Mouse (Mus musculus) cerebellum, postnatal 10 days (tissue): ENCODE measurements around the gene Grm4.

Source experiments
- DNase-seq, 2 experiments: peaks; one replicate each; pipeline ENCODE4 v3.0.0; 2021; ENCODE audit warnings: mixed read lengths in 2 of 2

Grm4 gene

GRCm38 (mm10) chr17:27442538-27443113 lies 78.6 kb downstream of the Grm4 start:
- no peak for DNase-seq

- DNase-seq, result no peak
Observed at GRCm38 (mm10) chr17:27441778-27442177, 79.4 kb downstream of the Grm4 start.

- DNase-seq, result no peak
Observed at GRCm38 (mm10) chr17:27435799-27436198, 85.4 kb downstream of the Grm4 start.

GRCm38 (mm10) chr17:27435225-27435624 lies 86.0 kb downstream of the Grm4 start:
- DNase-seq, result peak; percentile 69 to 70

GRCm38 (mm10) chr17:27434066-27434465 lies 87.1 kb downstream of the Grm4 start:
- no peak for DNase-seq

GRCm38 (mm10) chr17:27433179-27433680 lies 88.0 kb downstream of the Grm4 start:
- no peak for DNase-seq

- DNase-seq, result no peak
Observed at GRCm38 (mm10) chr17:27432145-27432650, 89.0 kb downstream of the Grm4 start.

- DNase-seq, result no peak
Observed at GRCm38 (mm10) chr17:27431049-27431839, 90.0 kb downstream of the Grm4 start.

GRCm38 (mm10) chr17:27429757-27430156 lies 91.4 kb downstream of the Grm4 start:
- no peak for DNase-seq

- peak; percentile 79 to 87 for DNase-seq
Observed at GRCm38 (mm10) chr17:27425016-27425415, 96.2 kb downstream of the Grm4 start.

GRCm38 (mm10) chr17:27424356-27424755 lies 96.8 kb downstream of the Grm4 start:
- no peak for DNase-seq

GRCm38 (mm10) chr17:27422726-27423381 lies 98.3 kb downstream of the Grm4 start:
- DNase-seq, result peak; percentile 80 to 90

GRCm38 (mm10) chr17:27422371-27422725 lies 98.9 kb downstream of the Grm4 start:
- DNase-seq, result no peak

- peak in 1 of 2 experiments; percentile 49 for DNase-seq
Observed at GRCm38 (mm10) chr17:27421837-27422236, 99.4 kb downstream of the Grm4 start.

- DNase-seq, result peak; percentile 75 to 78
Observed at GRCm38 (mm10) chr17:27409006-27409405, 112.2 kb downstream of the Grm4 start.

GRCm38 (mm10) chr17:27408531-27408930 lies 112.7 kb downstream of the Grm4 start:
- DNase-seq, result peak; percentile 82 to 83

GRCm38 (mm10) chr17:27406956-27407355 lies 114.2 kb downstream of the Grm4 start:
- peak; percentile 88 to 91 for DNase-seq

- peak in 1 of 2 experiments; percentile 30 for DNase-seq
Observed at GRCm38 (mm10) chr17:27405376-27406024, 115.7 kb downstream of the Grm4 start.

GRCm38 (mm10) chr17:27401200-27401599 lies 120.0 kb downstream of the Grm4 start:
- no peak for DNase-seq

GRCm38 (mm10) chr17:27393931-27394330 lies 127.3 kb downstream of the Grm4 start:
- DNase-seq, result peak; percentile 58 to 66

- DNase-seq, result peak; percentile 47 to 59
Observed at GRCm38 (mm10) chr17:27393432-27393831, 127.8 kb downstream of the Grm4 start.

GRCm38 (mm10) chr17:27392918-27393317 lies 128.3 kb downstream of the Grm4 start:
- DNase-seq, result peak; percentile 61 to 71

GRCm38 (mm10) chr17:27390019-27390418 lies 131.2 kb downstream of the Grm4 start:
- no peak for DNase-seq
